Mouse (Mus musculus) hindbrain, postnatal 0 days (tissue): ENCODE measurements around the gene Nhej1. TPM values are rescaled to one million over a fixed set of nuclear protein-coding genes. Genes with fewer than 3 reads are reported as not detected.

Source experiments
- ATAC-seq: fragments of 200-750 bp; cut with Nextera tagmentation; 2 replicates; pipeline ENCODE4 v1.8.0; 2017; ENCODE audit warnings: mild to moderate bottlenecking, moderate TSS enrichment, moderate library complexity
- DNase-seq: peaks from one replicate; pipeline ENCODE4 v3.0.0-alpha.2; 2015; ENCODE audit warnings: low spot score
- H3K27ac ChIP-seq: fragments of 300-500 bp; sonication (generic); 2 replicates; pipeline ENCODE4 v1.5.1; 2014; ENCODE audit warnings: mild to moderate bottlenecking
- H3K27me3 ChIP-seq: fragments of 300-500 bp; sonication (generic); 2 replicates; pipeline ENCODE4 v1.6.1; 2014; ENCODE audit warnings: low read length, mixed read lengths; ENCODE audit not compliant: insufficient read depth
- H3K36me3 ChIP-seq: fragments of 300-500 bp; sonication (generic); 2 replicates; pipeline ENCODE4 v1.6.1; 2014; ENCODE audit warnings: low read length, mixed read lengths; ENCODE audit not compliant: insufficient read depth
- H3K4me1 ChIP-seq: fragments of 300-500 bp; sonication (generic); 2 replicates; pipeline ENCODE4 v1.6.1; 2014; ENCODE audit warnings: antibody characterized with exemption, low read length, mixed read lengths; ENCODE audit not compliant: insufficient read depth
- H3K4me2 ChIP-seq: fragments of 300-500 bp; sonication (generic); 2 replicates; pipeline ENCODE4 v1.6.1; 2014; ENCODE audit warnings: low read depth, mild to moderate bottlenecking, low read length, moderate library complexity, mixed read lengths
- H3K4me3 ChIP-seq: fragments of 300-500 bp; sonication (generic); 2 replicates; pipeline ENCODE4 v1.5.1; 2014; ENCODE audit warnings: low read length
- H3K9ac ChIP-seq: fragments of 300-500 bp; sonication (generic); replicated peaks from 2 replicates; pipeline ENCODE4 v1.6.1; 2014; ENCODE audit warnings: mild to moderate bottlenecking, low read length, moderate library complexity, mixed read lengths
- H3K9me3 ChIP-seq: fragments of 300-500 bp; sonication (generic); 2 replicates; pipeline ENCODE4 v1.6.1; 2016; ENCODE audit warnings: low read length, mixed read lengths
- CTCF ChIP-seq: IDR thresholded peaks from 2 replicates; pipeline ENCODE4 v1.5.1; 2016; ENCODE audit warnings: antibody characterized with exemption, control low read depth, low read depth
- WGBS: fragments of 180-500 bp; shearing (Covaris S2); extraction: QIAGEN DNeasy Blood & Tissue Kit; methylation state at CpG from one replicate; pipeline ENCODE4 v1.1.7; 2014; 5-methylcytosine and 5-hydroxymethylcytosine counted together
- polyA plus RNA-seq: library from polyadenylated mRNA; unstranded; fragments of >200 nt; fragmentation: Nextera tagmentation; extraction: Ambion mirVana; gene quantifications from 2 replicates; pipeline ENCODE4 v1.2.1, GENCODE M21; 2015
- total RNA-seq: library from RNA; depleted of rRNA; stranded (reverse); fragments of >200 nt; gene quantifications from 2 replicates; pipeline ENCODE4 v1.2.3, GENCODE M21; 2014

Gene Nhej1
- total and polyA plus RNA-seq, 2 experiments from 2014 or later: 4.4 to 5.2 TPM

DNA sequence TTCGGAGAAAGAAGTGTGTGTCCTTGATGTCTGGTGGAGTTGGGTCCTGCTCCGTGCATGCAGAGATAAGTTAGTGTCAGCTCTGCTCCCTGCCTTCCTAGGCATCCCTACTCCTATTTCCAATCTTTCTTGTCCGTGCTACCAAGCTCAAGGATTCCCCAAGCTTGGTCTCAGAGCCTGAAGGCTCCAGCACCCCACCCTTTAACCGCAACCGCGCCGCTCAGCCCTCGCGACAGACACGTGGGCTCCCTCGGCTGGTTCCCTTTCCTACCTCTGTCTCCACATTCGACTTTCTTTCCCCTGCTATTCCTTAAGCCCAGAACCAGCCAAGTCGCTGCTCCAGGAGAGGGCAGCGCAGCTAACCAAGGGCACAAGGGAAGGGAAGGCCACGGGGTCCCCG, 174.9 kb downstream of the Nhej1 start:
- peak overlapping the region; percentile 33 for H3K4me3 ChIP-seq
- H3K27me3 ChIP-seq: peaks cover 77% of the 10 kb centered on the region
- peaks cover 12% of the 10 kb centered on the region for H3K4me1 ChIP-seq
- H3K9me3 ChIP-seq: no peaks in the 10 kb centered on the region
- no peak for ATAC-seq
- no peak overlapping the region for H3K27ac ChIP-seq
- no peaks in the 10 kb centered on the region for H3K36me3 ChIP-seq
- no peak for TF ChIP-seq CTCF
- H3K4me2 ChIP-seq: peak overlapping the region; percentile 57; the same call in 1 of the 2 replicates
- H3K9ac ChIP-seq: no peak overlapping the region
- DNase-seq: no peak
- 2% methylated on average over 16 of the region's 16 CpGs for WGBS

DNA sequence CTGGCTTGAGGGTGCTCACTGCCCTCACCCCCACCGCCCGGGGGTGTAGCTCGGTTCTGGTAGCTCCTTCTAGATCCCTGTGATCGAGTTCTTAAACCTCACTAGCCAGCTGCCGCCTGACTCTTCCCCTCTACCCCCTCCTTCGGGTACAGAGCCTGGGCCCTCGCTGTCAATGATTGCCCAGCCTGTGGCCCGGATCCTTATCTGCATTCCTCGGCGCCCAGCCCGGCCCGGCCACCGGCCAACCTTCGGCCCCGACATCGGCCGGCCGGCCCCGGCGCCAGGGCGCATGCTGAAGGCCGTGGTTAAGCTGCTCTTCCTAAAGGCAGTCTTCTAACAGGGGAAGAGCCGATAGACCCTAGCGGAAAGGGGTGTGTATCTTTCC, 175.3 kb downstream of the Nhej1 start:
- Histone ChIP-seq H3K9ac (no peak overlapping the region), H3K4me2 (no peak overlapping the region), H3K4me1 (peaks cover 12% of the 10 kb centered on the region), H3K9me3 (no peaks in the 10 kb centered on the region), H3K36me3 (no peaks in the 10 kb centered on the region), H3K27ac (no peak overlapping the region), H3K4me3 (0 out of 2 replicates have a peak overlapping the region, but pooled peaks have one; percentile 1), H3K27me3 (peaks cover 73% of the 10 kb centered on the region)
- ATAC-seq (no peak; the same call in 1 of the 2 replicates), DNase-seq (no peak)
- TF ChIP-seq CTCF: no peak
- 3% methylated on average over 24 of the region's 24 CpGs for WGBS

- 2% methylated on average over 20 of the region's 20 CpGs for WGBS
- H3K9ac ChIP-seq: no peak overlapping the region
- peaks cover 68% of the 10 kb centered on the region for H3K27me3 ChIP-seq
- no peaks in the 10 kb centered on the region for H3K36me3 ChIP-seq
- peaks cover 12% of the 10 kb centered on the region for H3K4me1 ChIP-seq
- DNase-seq: peak; percentile 78
- H3K27ac ChIP-seq: no peak overlapping the region
- peak; percentile 87 for TF ChIP-seq CTCF
- no peak overlapping the region for H3K4me3 ChIP-seq
- peak; percentile 76 for ATAC-seq
- peak overlapping the region; percentile 53 for H3K4me2 ChIP-seq
- no peaks in the 10 kb centered on the region for H3K9me3 ChIP-seq
Measured at GRCm38 (mm10) chr1:74948784-74949665, 176.0 kb downstream of the Nhej1 start.

DNA sequence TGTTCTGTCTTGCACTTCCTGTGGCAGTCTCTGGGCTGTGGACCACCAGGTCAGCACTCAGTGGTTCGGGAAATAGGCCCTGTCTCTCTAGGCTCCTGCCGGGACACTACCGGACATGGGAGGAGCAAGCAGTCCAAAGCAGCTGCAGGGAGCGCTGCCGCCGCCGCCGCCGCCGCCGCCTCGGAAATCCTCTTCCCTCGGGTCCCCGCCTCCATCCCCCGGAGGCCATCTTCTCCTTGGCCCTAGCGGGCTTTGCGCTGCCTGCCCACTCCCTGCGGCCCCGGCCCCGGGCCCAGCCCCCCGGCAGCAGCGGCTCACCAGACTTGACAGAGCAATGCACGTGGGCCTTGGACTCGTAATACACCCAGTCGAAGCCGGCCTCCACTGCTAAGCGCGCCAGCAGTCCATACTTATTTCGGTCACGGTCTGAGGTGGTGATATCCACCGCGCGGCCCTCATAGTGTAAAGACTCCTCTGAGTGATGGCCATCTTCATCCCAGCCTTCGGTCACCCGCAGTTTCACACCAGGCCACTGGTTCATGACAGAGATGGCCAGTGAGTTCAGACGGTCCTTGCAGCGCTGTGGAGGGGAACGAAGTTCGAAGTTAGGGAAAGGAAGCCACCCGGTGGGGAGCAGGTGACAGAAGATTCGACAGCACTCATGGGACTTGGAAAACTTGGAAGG, 176.9 kb downstream of the Nhej1 start:
- no peak for TF ChIP-seq CTCF
- no peaks in the 10 kb centered on the region for H3K9me3 ChIP-seq
- ATAC-seq (peak; percentile 15; the same call in 1 of the 2 replicates), DNase-seq (peak; percentile 5)
- H3K4me3 ChIP-seq: peak overlapping the region; percentile 27
- peak overlapping the region; percentile 29; the same call in 1 of the 2 replicates for H3K9ac ChIP-seq
- H3K27me3 ChIP-seq: peaks cover 59% of the 10 kb centered on the region
- peak overlapping the region; percentile 53 for H3K4me2 ChIP-seq
- H3K36me3 ChIP-seq: no peaks in the 10 kb centered on the region
- H3K27ac ChIP-seq: no peak overlapping the region
- peaks cover 12% of the 10 kb centered on the region for H3K4me1 ChIP-seq
- WGBS: 1% methylated on average over 38 of the region's 41 CpGs

DNA sequence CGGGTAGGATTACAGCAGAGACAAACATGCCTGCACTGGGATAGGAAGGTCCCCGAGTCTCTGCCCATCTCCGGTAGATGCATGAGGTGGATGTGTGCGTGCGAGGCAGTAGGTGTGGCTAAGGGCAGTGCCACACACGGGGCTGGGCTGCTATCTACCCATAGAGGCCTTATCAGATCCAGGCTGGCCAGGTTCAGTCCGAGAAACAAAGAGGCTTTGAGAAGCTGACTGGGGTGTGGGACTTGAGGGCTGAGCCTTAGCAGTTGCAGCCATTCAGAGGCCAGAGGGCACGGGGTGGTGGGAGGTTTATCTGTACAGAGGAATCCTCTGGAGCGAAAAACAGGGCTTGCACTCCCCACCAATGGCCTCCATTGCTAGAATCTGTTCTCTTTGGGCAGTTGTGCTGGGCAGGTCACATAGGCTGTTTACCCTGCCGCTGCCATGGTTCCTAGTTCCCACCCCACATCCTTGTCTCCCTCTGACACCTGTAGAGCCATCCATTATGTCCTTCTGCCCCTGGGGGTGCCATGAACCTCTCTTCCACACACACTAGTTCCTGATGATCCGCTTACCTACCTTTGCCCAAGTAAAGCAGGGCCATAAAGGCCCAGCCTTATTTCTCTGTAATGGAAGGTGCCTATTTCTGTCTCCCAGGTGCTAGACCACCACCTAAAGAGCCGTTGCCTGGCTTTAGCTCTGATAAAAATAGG, 183.2 kb downstream of the Nhej1 start:
- no peak for TF ChIP-seq CTCF
- H3K9ac ChIP-seq: no peak overlapping the region
- H3K4me2 ChIP-seq: no peak overlapping the region
- H3K9me3 ChIP-seq: no peaks in the 10 kb centered on the region
- no peaks in the 10 kb centered on the region for H3K36me3 ChIP-seq
- ATAC-seq: no peak
- peaks cover 9% of the 10 kb centered on the region; the same call in 1 of the 2 replicates for H3K27me3 ChIP-seq
- H3K4me3 ChIP-seq: no peak overlapping the region
- no peak overlapping the region for H3K27ac ChIP-seq
- 64% methylated on average over 12 of the region's 12 CpGs for WGBS
- no peaks in the 10 kb centered on the region for H3K4me1 ChIP-seq
- DNase-seq: no peak

GRCm38 (mm10) chr1:74939762-74940161, 185.2 kb downstream of the Nhej1 start:
- no peak for ATAC-seq

More at GRCm38 (mm10) chr1:74939762-74940161, 185.2 kb downstream of the Nhej1 start:
- Histone ChIP-seq H3K4me3 (no peak overlapping the region), H3K9ac (no peak overlapping the region), H3K9me3 (no peaks in the 10 kb centered on the region), H3K4me1 (no peaks in the 10 kb centered on the region), H3K36me3 (no peaks in the 10 kb centered on the region), H3K4me2 (no peak overlapping the region), H3K27ac (no peak overlapping the region), H3K27me3 (peaks cover 5% of the 10 kb centered on the region; the same call in 1 of the 2 replicates)
- WGBS: 6% methylated on average over 3 of the region's 3 CpGs
- no peak for DNase-seq
- TF ChIP-seq CTCF: no peak
